Mouse (Mus musculus): ENCODE data around the gene Rtn4ip1. TPM values are rescaled to one million over a fixed set of nuclear protein-coding genes. Genes with fewer than 3 reads are reported as not detected.

Gene Rtn4ip1
- polyA plus RNA-seq (2012; rRNA removed) = 7.1 and 7.6 TPM in 2 replicates

DNA sequence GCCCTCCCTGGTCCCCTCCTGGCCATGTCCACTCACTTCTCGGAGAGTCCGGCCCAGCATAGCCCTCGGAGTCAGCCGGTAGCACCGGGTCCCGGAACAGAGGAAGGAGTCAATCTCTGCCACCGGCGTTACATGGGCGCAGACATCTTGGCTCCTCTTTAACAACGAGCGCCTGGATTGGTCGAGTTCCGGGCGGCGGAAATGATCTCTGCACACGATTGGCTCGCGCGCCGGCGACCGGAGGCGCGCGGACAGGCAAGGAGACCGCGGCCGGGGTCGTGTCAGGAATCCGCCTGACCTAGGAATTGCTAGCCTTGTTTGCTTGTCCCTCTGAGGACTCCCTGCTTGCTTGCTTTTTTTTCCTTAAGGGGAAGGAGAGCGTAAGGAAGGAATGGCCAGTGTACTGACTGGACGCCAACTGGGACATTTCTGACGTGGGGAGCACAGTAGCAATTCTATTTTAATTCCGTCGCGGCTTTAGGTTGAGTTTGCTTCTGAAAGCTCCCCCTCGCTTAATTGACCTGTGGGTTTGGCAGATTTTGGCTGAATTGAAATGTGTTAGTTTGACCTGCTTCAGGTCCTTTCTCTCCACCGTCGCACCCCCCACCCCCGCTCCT is at the start of gene Rtn4ip1, which contains the start of gene Qrsl1:
TSS of gene Rtn4ip1 (plus strand) at position 230 of the 617 bp plus-strand sequence.
TSS of gene Qrsl1 (minus strand) at position 168 of the 617 bp plus-strand sequence.

Other genes starting within 250 kb of the Rtn4ip1 start
- 10.7 and 10.8 TPM in 2 replicates for gene Qrsl1, start 62 bp upstream of the Rtn4ip1 start, polyA plus RNA-seq (2012; rRNA removed)
- gene Crybg1, start 247.0 kb downstream of the Rtn4ip1 start, polyA plus RNA-seq (2012; rRNA removed) = 11.9 and 12.1 TPM in 2 replicates